Mouse (Mus musculus): Measurements from ENCODE around the gene 4930404H24Rik. TPM values are rescaled to one million over a fixed set of nuclear protein-coding genes. Genes with fewer than 3 reads are reported as not detected.

4930404H24Rik gene
- not detected in 2 replicates for polyA plus RNA-seq (2014; fragmentation: Nextera tagmentation; extraction: Ambion mirVana)

DNA sequence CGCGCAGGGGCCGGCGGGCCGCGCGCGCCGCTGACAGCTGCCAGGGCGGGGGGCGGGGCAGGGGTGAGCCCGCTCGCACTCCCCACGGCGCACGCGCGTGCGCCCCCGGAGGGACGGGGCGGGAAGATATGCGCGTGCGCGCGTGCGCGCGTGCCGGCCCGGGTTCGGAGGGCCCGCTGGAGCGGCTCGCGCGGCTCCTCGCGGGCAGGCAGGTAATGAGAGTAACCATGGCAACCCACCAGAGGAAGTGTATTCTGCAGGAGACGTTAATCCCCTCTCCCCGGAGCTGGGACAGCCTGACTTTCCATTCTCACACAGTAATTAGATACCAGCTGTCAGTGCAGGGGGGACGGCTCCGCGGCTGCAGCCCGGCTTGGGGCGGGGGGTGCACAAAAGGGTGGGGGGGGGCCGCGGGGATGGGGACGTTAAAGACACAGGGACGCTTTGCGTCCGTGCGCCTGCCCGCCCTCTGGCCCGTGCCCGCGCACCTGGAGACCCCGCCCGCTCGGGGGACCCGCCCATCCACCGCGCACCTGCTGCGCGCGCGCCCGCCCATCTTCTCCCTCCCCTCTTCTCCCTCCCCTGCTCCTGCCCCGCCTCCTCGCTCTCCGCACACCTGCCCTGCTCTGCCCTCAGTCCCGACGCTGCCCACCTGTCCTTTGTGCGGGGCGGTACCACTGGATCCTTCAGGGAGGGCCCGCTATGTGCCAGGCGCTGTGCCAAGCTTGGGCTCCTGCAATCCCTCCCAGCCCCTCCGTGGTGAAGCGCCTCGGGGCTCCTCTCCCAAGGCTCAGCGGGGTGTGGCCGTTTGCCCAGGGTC, at the start of gene 4930404H24Rik:
Gene 4930404H24Rik, plus strand, starts transcription at position 218 of the 820 bp plus-strand sequence.
- H3K27ac ChIP-seq (ENCODE audit: low read depth, low read length) = peak within 1 kb of the TSS; percentile 95
- H3K4me3 ChIP-seq (ENCODE audit: low read depth, low read length) = peak within 1 kb of the TSS; percentile 53
- H3K9ac ChIP-seq (ENCODE audit: low read length) = peak within 1 kb of the TSS; percentile 77
- H3K4me1 ChIP-seq (ENCODE audit: control insufficient read depth, insufficient read depth, low read length) = peaks cover 49% of the 10 kb centered on the region
- ATAC-seq (peak; percentile 86), DNase-seq (ENCODE audit: low spot score) (peak; percentile 96)
- H3K27me3 ChIP-seq (replicated peaks; ENCODE audit: control insufficient read depth, insufficient read depth, low read length) = no peaks in the 10 kb centered on the region
- H3K36me3 ChIP-seq (ENCODE audit: control insufficient read depth, insufficient read depth, low read length) = no peaks in the 10 kb centered on the region
- H3K9me3 ChIP-seq (replicated peaks; ENCODE audit: control insufficient read depth, low read length) = no peaks in the 10 kb centered on the region
- WGBS = under 1% methylated on average over 47 of the region's 83 CpGs
- peak within 1 kb of the TSS; percentile 92 for H3K4me2 ChIP-seq (ENCODE audit: low read length)

DNA sequence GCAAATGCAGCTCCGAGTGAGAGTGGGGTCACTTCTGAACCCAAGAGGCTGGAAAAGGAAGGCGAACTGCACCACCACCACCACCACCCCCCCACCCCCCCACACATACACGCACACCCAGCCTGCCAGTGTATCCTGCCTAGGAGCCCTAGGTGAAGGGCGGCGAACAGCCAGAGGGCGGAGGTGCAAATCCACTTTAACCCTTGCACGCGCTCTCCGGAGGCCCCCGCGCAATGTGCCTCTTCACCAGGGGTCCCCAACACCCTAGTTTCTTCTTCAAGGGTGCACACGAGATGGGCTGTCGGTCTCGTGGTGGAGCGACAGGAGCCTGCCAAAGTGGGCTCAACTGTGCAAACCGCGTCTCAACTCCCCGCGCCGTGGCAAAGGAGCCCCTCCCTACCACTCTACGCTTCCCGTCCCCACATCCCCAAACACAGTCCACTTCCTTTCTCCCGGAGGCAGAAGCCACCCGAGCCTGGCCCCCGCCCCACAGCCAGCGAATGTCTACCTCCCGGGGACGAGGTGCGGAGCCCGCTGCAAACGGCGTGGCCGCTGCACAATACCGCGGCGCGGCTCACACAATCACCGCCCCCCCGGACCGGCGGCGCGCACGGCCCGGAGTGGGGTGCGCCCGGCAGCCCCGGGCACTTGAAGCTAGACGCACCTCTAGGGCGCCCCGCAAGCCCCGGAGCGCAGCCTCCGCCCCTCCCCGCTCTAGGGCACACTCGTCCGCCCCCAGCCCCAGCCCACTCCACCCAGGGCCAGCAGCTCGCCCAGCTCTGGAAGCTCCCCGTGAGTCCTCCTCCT, 49.0 kb upstream of the 4930404H24Rik start:
- Histone ChIP-seq H3K4me3 (ENCODE audit: low read depth, low read length) (peak overlapping the region; percentile 91), H3K27ac (ENCODE audit: low read depth, low read length) (peak overlapping the region; percentile 98), H3K36me3 (ENCODE audit: control insufficient read depth, insufficient read depth, low read length) (no peaks in the 10 kb centered on the region), H3K4me2 (ENCODE audit: low read length) (peak overlapping the region; percentile 98), H3K9ac (ENCODE audit: low read length) (peak overlapping the region; percentile 96), H3K9me3 (replicated peaks; ENCODE audit: control insufficient read depth, low read length) (no peaks in the 10 kb centered on the region), H3K4me1 (ENCODE audit: control insufficient read depth, insufficient read depth, low read length) (peaks cover 28% of the 10 kb centered on the region), H3K27me3 (replicated peaks; ENCODE audit: control insufficient read depth, insufficient read depth, low read length) (no peaks in the 10 kb centered on the region)
- under 1% methylated on average over 57 of the region's 59 CpGs for WGBS
- DNase-seq (ENCODE audit: low spot score) (peak; percentile 48), ATAC-seq (peak; percentile 51)

DNA sequence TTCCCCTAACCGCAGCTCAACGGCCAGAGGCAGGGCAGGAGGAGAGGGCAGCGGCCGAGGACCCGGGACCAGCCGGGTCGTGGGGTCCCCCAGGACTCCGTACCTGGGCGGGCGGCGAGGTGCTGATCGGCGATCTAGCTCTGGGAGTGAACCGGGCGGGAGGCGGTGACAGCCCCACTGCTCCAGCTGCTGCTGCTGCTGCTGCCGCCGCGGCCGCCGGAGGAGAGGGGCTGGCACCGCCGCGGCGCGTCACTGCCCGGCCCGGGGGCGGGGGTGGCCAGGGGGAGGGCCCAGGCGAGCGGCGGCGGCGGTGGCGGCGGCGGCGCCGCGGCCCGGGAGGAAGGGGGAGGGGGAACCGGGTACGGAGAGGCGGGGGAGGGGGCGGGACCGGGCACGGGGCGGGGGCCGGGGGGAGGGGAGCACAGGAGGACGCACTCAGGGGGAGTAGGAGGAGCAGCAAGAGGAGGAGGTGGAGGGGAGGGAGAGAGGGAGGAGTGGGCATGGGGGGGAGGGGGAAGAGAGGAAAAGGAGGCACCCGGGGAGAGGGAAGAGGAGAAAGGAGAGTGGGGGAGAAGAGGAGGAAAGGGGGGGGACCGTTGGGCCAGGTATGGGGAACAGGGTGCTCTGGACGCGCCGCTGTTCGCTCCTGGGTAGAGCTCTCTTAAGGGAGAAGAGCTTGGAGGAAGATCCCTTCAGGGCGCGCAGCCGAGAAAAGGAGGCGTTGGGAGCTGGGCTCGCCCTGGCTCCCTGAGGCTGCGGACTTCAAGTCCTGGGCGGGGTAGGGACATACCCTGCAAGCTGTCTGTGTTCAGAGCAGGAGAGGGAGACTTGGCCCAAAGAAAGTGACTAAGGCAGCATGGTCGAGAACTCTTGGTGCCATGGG, 48.1 kb upstream of the 4930404H24Rik start:
- Histone ChIP-seq H3K9me3 (replicated peaks; ENCODE audit: control insufficient read depth, low read length) (no peaks in the 10 kb centered on the region), H3K4me1 (ENCODE audit: control insufficient read depth, insufficient read depth, low read length) (peaks cover 28% of the 10 kb centered on the region), H3K4me2 (ENCODE audit: low read length) (peak overlapping the region; percentile 98), H3K27ac (ENCODE audit: low read depth, low read length) (peak overlapping the region; percentile 98), H3K4me3 (ENCODE audit: low read depth, low read length) (peak overlapping the region; percentile 91), H3K27me3 (replicated peaks; ENCODE audit: control insufficient read depth, insufficient read depth, low read length) (no peaks in the 10 kb centered on the region), H3K9ac (ENCODE audit: low read length) (peak overlapping the region; percentile 96), H3K36me3 (ENCODE audit: control insufficient read depth, insufficient read depth, low read length) (no peaks in the 10 kb centered on the region)
- peak; percentile 71 for ATAC-seq
- under 1% methylated on average over 31 of the region's 64 CpGs for WGBS
- peak; percentile 92 for DNase-seq (ENCODE audit: low spot score)

DNA sequence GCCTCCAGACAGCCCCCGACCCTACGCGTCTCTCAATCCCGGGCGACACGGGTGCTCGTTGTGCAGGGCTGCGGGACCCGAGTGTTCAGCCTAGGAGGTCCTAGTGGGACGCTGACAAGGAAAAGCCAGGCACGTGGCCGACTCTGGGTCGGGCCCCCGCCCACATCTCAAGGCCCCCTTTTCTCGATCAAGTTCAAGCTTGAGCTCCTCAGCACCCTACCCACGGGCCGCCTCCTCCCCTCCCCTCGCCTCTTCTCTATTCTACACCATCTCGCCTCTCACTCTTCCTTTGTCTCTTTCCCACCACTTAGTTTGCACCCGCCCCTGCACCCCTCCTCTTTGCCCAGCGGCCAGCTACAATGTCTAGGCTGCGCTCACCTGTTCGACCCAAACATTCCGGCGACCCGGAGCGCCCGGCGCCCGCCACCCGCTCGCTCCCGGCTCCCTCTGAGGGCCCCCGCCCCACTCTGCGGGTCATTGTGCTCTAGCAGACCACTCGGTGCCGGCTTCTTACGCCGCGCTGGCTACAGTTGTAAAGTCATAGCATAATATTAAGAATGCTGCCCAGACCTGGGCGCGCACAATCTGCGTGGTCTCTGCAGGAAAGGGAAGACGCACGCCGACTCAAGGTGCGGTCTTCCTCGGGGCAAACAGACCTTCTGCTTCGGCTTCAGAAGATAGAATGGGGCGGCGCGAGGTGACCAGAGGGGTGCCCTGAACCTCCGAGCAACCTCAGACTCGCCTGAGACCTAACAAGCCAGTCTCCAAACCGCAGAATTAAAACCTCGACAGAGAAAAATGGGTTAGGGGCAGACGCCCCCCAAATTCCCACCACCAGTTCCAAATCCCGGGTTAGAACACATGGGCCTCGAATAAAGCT, 47.2 kb upstream of the 4930404H24Rik start:
- Histone ChIP-seq H3K27me3 (replicated peaks; ENCODE audit: control insufficient read depth, insufficient read depth, low read length) (no peaks in the 10 kb centered on the region), H3K4me2 (ENCODE audit: low read length) (peak overlapping the region; percentile 98), H3K36me3 (ENCODE audit: control insufficient read depth, insufficient read depth, low read length) (no peaks in the 10 kb centered on the region), H3K9ac (ENCODE audit: low read length) (peak overlapping the region; percentile 96), H3K9me3 (replicated peaks; ENCODE audit: control insufficient read depth, low read length) (no peaks in the 10 kb centered on the region), H3K27ac (ENCODE audit: low read depth, low read length) (peak overlapping the region; percentile 98), H3K4me1 (ENCODE audit: control insufficient read depth, insufficient read depth, low read length) (peaks cover 26% of the 10 kb centered on the region), H3K4me3 (ENCODE audit: low read depth, low read length) (peak overlapping the region; percentile 91)
- peak; percentile 69 for DNase-seq (ENCODE audit: low spot score)
- peak; percentile 50 for ATAC-seq
- under 1% methylated on average over 59 of the region's 59 CpGs for WGBS

DNA sequence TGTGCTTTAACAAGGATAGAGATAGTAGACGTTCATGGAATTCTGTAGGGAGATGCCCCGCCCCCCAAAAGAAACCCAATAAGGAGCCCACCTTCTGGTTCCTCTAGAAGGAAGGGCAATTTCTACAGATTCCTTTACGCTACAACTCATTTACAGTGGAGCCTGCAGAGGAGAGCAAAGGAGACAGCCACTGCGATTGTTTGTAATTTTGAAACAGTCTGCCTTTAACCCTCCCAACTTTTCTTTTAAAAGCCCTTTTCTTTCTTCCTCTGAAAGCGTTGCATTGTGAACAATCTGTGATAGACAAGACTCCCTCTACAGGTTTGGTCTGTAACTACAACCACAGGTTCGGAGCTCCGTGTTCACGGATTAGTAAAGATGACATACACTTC, 46.6 kb upstream of the 4930404H24Rik start:
- Histone ChIP-seq H3K4me2 (ENCODE audit: low read length) (peak overlapping the region; percentile 98), H3K4me1 (ENCODE audit: control insufficient read depth, insufficient read depth, low read length) (peaks cover 20% of the 10 kb centered on the region), H3K36me3 (ENCODE audit: control insufficient read depth, insufficient read depth, low read length) (no peaks in the 10 kb centered on the region), H3K9ac (ENCODE audit: low read length) (peak overlapping the region; percentile 96), H3K27me3 (replicated peaks; ENCODE audit: control insufficient read depth, insufficient read depth, low read length) (no peaks in the 10 kb centered on the region), H3K4me3 (ENCODE audit: low read depth, low read length) (peak overlapping the region; percentile 91), H3K27ac (ENCODE audit: low read depth, low read length) (peak overlapping the region; percentile 98), H3K9me3 (replicated peaks; ENCODE audit: control insufficient read depth, low read length) (no peaks in the 10 kb centered on the region)
- peak; percentile 95 for DNase-seq (ENCODE audit: low spot score)
- no peak for ATAC-seq
- WGBS = 0% methylated on average over 8 of the region's 8 CpGs

DNA sequence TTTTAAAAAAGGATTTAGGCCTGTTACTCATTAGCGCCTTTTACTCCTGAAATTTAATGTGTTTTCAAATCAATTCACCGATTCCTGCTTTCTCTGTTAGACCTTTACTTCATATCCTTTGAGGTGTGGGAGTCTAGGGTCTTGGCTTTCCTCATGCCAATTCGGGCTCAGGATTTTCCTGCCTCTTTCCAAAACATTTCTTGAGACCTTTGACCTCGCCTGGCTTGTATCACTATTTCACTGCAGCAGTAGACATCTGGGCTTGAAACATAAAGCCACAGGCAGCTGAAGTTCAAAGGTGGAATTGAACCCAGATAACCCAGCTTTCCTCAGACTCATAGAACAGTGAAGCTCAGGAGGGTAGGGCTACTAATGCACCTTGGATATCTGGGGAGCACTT, 46.1 kb upstream of the 4930404H24Rik start:
- Histone ChIP-seq H3K36me3 (ENCODE audit: control insufficient read depth, insufficient read depth, low read length) (no peaks in the 10 kb centered on the region), H3K4me1 (ENCODE audit: control insufficient read depth, insufficient read depth, low read length) (peaks cover 15% of the 10 kb centered on the region), H3K4me2 (ENCODE audit: low read length) (peak overlapping the region; percentile 98; the same call in 1 of the 2 replicates), H3K27ac (ENCODE audit: low read depth, low read length) (no peak overlapping the region), H3K27me3 (replicated peaks; ENCODE audit: control insufficient read depth, insufficient read depth, low read length) (no peaks in the 10 kb centered on the region), H3K9me3 (replicated peaks; ENCODE audit: control insufficient read depth, low read length) (no peaks in the 10 kb centered on the region), H3K4me3 (ENCODE audit: low read depth, low read length) (no peak overlapping the region), H3K9ac (ENCODE audit: low read length) (no peak overlapping the region)
- ATAC-seq (no peak), DNase-seq (ENCODE audit: low spot score) (no peak)
- 20% methylated on average over 4 of the region's 4 CpGs for WGBS

DNA sequence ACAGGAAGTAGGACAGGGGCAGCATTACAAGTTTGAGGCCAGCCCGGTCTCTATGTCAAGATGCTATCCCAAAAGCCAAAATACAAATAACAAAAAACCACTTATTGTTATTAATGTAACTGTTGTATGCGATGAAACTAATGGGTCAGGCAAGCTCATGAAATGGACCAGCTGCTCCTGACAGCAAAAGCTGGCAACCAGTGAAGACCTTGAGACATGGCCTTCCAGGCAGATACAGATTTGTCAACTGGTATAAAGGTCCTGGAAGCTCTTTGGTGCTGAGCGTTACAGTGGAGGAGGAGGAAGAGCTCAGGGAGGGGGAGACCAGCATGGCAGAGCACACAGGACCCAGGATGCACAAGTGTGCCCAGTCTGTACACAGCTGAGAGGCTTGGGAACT, 44.9 kb upstream of the 4930404H24Rik start:
- DNase-seq (ENCODE audit: low spot score) (no peak), ATAC-seq (no peak)
- Histone ChIP-seq H3K4me3 (ENCODE audit: low read depth, low read length) (no peak overlapping the region), H3K4me1 (ENCODE audit: control insufficient read depth, insufficient read depth, low read length) (peaks cover 3% of the 10 kb centered on the region), H3K9ac (ENCODE audit: low read length) (no peak overlapping the region), H3K27me3 (replicated peaks; ENCODE audit: control insufficient read depth, insufficient read depth, low read length) (no peaks in the 10 kb centered on the region), H3K27ac (ENCODE audit: low read depth, low read length) (no peak overlapping the region), H3K4me2 (ENCODE audit: low read length) (no peak overlapping the region), H3K9me3 (replicated peaks; ENCODE audit: control insufficient read depth, low read length) (no peaks in the 10 kb centered on the region), H3K36me3 (ENCODE audit: control insufficient read depth, insufficient read depth, low read length) (no peaks in the 10 kb centered on the region)
- 93% methylated on average over 3 of the region's 3 CpGs for WGBS
